Mouse (Mus musculus) brain, embryonic 14.5 days (tissue): Measurements from ENCODE around the gene Rps6kl1.

ENCODE experiments used
- CTCF ChIP-seq: fragments of 200-500 bp; IDR thresholded peaks from 2 replicates; pipeline ENCODE4 v1.5.1; 2012; ENCODE audit warnings: inconsistent platforms, mild to moderate bottlenecking, moderate library complexity, borderline replicate concordance; ENCODE audit not compliant: insufficient read depth, insufficient read length; ENCODE audit errors: extremely low read depth
- POLR2A ChIP-seq: fragments of 200-500 bp; IDR thresholded peaks from 2 replicates; pipeline ENCODE4 v1.6.1; 2012; ENCODE audit warnings: mild to moderate bottlenecking, inconsistent platforms, borderline replicate concordance; ENCODE audit not compliant: poor library complexity, insufficient read depth, insufficient read length, severe bottlenecking; ENCODE audit errors: extremely low read depth

DNA sequence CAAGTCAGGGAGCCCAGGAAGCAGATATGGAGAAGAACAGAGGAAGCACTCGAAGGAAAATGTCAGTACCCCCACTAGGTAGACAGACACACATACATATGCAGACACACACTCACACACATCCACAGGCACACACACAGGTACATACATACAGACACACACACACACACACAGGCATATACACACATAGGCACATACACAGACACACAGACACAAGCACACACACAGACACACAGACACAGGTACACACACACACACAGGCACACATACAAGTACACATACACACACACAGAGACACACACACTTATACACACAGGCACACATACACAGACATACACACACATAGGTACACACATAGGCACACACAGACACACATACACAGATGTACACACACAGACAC lies 48.9 kb upstream of the Rps6kl1 start:
- TF ChIP-seq CTCF (no peak), POLR2A (no peak)
